In genomic region chr5:13358770-13359169, GRCm38 (mm10) we compare ENCODE assay signal across 14 mouse cellular contexts.
"Had no signal": no experiment of that assay in that cellular context is flagged by ENCODE, and none has a peak within 500 bp of the region (broad histone marks: within the 10 kb centered on the region; RNA-seq: fewer than 3 reads in every experiment).

No protein-coding gene starts in this region.

- DNase-seq: kidney, adult 18-20 months; kidney, adult 9 months; kidney, postnatal 14 days; kidney, postnatal 4 days; left cerebral cortex, postnatal 4 days; liver; lung, adult 18-20 months; midbrain, embryonic 14.5 days; thymus, adult 18-20 months; thymus, postnatal 36 days had no signal

- H3K9ac ChIP-seq: limb, embryonic 13.5 days; liver, embryonic 12.5 days; liver, embryonic 15.5 days had no signal

- H3K4me3 ChIP-seq: limb, embryonic 13.5 days; liver, embryonic 12.5 days; liver, embryonic 15.5 days had no signal

- H3K9me3 ChIP-seq: limb, embryonic 13.5 days; liver, embryonic 12.5 days; liver, embryonic 15.5 days had no signal

- H3K27me3 ChIP-seq: limb, embryonic 13.5 days; liver, embryonic 12.5 days; liver, embryonic 15.5 days had no signal

- H3K4me1 ChIP-seq: limb, embryonic 13.5 days; liver, embryonic 12.5 days; liver, embryonic 15.5 days had no signal

- H3K27ac ChIP-seq: limb, embryonic 13.5 days; liver, embryonic 12.5 days; liver, embryonic 15.5 days; macrophage had no signal

- H3K4me2 ChIP-seq: limb, embryonic 13.5 days; liver, embryonic 12.5 days; liver, embryonic 15.5 days had no signal

- ATAC-seq: liver, embryonic 12.5 days had no signal

- H3K36me3 ChIP-seq: limb, embryonic 13.5 days; liver, embryonic 12.5 days; liver, embryonic 15.5 days had no signal
